Mouse (Mus musculus) liver, embryonic 14.5 days (tissue): ENCODE results near the gene Sh3pxd2b.

Experiments used
- CTCF ChIP-seq: IDR thresholded peaks from 2 replicates; pipeline ENCODE4 v1.5.1; 2016; ENCODE audit warnings: antibody characterized with exemption, low read depth, control low read depth
- EP300 ChIP-seq: IDR thresholded peaks from 2 replicates; pipeline ENCODE4 v1.6.1; 2016; ENCODE audit warnings: antibody characterized with exemption, low read depth

DNA sequence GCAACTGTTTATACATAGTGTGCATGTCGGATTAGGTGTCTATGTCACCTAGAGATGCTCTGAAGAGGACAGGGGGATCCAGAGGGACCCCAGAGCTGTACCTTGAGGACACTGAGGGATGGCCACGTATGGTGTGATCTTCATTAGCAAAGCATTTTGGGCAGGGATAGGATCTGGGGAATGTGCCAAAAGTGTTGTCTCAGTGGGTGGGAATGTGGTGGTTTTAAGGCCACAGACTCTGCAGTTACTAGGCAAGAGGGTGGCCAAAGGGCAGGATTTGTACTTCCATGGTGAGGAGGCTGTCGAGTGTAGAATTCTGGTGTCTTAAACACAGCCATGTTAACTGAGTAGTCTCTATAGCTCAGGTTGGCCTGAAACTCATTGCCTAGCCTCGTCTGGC is 11.9 kb downstream of the Sh3pxd2b start:
- TF ChIP-seq CTCF (no peak), EP300 (no peak)
